Mouse (Mus musculus) ovary, adult 2 months (tissue): ENCODE results near the gene Olfr1105. TPM values are rescaled to one million over a fixed set of nuclear protein-coding genes. Genes with fewer than 3 reads are reported as not detected.

Experiments
- polyA plus RNA-seq: library from polyadenylated mRNA; depleted of rRNA; stranded (reverse); fragments of >200 nt; gene quantifications from 2 replicates; pipeline ENCODE4 v1.2.3, GENCODE M21; 2012; rRNA removed

Gene Olfr1105
- not detected in 2 replicates for polyA plus RNA-seq

DNA sequence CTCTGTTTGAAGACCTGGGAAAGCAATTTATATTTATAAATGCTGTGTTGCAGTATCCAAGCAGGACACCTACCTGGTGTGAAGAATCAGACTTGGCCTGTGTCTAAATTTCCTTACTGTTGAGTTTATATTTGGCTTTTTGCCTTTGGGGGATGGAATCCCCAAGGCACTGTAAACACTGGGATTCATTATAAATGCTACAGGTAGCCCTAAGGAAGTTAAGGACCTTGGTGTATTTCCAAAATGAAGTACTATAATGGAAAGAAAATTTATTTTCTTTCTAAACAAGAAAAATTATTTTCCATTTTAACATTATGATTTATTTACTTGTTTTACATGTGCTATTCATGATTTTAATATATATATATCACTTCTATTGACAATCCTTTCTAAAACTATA, at the start of gene Olfr1105:
Gene Olfr1105, minus strand, starts transcription at position 101 of the 400 bp plus-strand sequence.

DNA sequence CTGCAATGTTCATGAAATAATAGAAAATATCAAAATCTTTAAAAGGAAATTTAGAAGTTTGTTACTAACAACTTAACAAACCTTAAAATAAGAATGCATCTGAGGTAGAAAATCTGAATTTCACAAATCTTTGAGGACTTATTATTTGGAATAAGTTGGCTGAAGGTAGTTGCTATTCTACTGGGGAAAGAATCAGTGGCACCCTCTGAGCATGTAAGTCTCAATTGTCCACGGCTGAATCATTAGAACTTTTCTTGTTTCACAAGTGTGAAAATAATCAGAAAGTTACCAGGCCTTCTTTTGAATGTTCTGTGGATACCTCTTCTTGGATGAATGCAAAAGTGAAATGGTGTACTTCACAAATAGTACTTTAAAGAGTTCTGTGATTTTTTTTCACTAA, 39.4 kb upstream of the Olfr1105 start, which contains the start of gene Olfr1107:
Gene Olfr1107, minus strand, starts transcription at position 101 of the 400 bp plus-strand sequence.

DNA sequence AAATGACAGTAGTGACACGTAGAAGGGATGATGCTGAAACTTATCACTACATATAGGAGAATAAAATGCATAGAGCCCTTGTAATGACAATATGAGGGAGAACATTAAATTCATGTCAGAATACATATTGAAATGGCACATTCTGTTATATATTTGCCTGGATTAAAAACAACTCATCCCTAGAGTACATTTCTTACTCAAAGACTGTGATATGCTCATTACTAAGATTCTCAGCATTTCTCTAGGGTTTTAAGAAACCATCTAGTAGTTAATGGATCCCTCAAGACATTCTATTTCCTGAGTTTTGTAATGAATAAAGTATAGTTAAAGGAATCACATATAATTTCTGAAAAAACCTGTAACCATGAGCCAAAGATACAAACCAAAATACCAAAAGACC, 15.8 kb upstream of the Olfr1105 start, which contains the start of gene Olfr1106:
Gene Olfr1106, minus strand, starts transcription at position 101 of the 400 bp plus-strand sequence.

DNA sequence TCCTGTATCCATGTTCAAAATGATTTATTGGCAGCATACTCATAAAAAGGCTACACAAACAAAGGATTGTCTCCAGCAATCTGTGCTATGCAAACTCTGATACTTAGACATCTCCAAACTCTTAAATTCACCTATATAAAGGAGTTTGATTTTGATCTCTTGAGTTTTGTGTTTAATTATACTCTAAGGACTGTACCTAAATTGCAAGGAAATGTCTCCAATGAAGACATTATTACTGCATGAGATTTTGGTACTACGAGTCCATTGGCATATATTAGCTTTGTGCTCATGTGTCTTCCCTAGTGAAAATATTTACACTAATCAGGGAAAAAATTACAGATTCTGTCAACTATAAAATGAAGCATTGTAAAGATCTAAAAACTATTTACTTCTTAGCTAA, 9.4 kb downstream of the Olfr1105 start, which contains the start of gene Olfr1104:
Gene Olfr1104, minus strand, starts transcription at position 101 of the 400 bp plus-strand sequence.

DNA sequence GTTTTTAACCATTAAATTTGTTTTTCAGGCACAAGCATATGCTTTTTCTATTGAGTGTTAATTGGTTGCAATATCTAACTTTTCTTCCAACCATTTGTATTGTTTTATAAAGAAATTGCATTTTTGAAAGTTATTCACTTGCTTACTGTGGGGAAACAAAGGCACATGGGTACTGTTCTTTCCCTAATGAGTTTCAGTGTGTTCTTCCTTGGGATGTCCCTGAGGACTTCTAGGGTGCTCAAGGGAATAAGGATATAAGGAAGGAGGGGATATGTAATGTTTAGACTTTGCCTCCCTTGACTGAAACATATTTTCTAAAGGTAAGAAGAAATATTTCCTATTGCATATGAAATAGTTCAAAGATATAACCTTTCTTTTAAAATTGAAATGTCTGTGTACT, 38.2 kb downstream of the Olfr1105 start, which contains the start of gene Olfr1102:
Gene Olfr1102, plus strand, starts transcription at position 301 of the 400 bp plus-strand sequence.

DNA sequence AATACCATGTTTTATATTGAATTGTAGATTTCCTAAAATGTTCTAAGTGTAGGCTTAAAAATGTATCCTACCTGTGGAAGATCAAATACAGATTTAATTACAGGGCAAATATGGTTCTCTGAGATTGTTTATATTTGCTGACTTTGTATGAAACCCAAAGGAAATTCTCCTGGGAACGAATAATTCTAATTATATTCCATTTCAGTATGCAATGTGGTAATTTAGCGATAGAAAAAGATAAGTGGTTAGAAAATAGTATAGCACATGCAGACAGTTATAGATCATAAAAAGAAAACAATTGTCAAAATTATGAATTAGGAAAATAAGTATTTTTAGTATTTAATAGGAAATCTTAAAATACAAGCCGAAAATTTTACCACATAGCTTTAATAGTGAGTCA, 45.2 kb downstream of the Olfr1105 start, which contains the start of gene Olfr1101:
Gene Olfr1101, minus strand, starts transcription at position 101 of the 400 bp plus-strand sequence.

Other genes with a start within 250 kb of the Olfr1105 start
- gene Olfr141, start 226.5 kb downstream of the Olfr1105 start, polyA plus RNA-seq, result not detected in 2 replicates
- not detected in 2 replicates for gene Olfr1094, start 211.9 kb downstream of the Olfr1105 start, polyA plus RNA-seq
- gene Olfr1095, start 184.8 kb downstream of the Olfr1105 start, polyA plus RNA-seq, result not detected in 2 replicates
- gene Gm13723, start 161.7 kb downstream of the Olfr1105 start, polyA plus RNA-seq, result not detected in 2 replicates
- not detected in 2 replicates for gene Olfr1097, start 144.3 kb downstream of the Olfr1105 start, polyA plus RNA-seq
- gene Olfr1098, start 112.0 kb downstream of the Olfr1105 start, polyA plus RNA-seq, result not detected in 2 replicates
- not detected in 2 replicates for gene Olfr1099, start 75.8 kb downstream of the Olfr1105 start, polyA plus RNA-seq
- gene Olfr1100, start 56.6 kb downstream of the Olfr1105 start, polyA plus RNA-seq, result not detected in 2 replicates
- gene Olfr1101, start 45.3 kb downstream of the Olfr1105 start, polyA plus RNA-seq, result not detected in 2 replicates
- gene Olfr1102, start 38.1 kb downstream of the Olfr1105 start, polyA plus RNA-seq, result not detected in 2 replicates
- gene Olfr1104, start 9.5 kb downstream of the Olfr1105 start, polyA plus RNA-seq, result not detected in 2 replicates
- not detected in 2 replicates for gene Olfr1106, start 15.7 kb upstream of the Olfr1105 start, polyA plus RNA-seq
- not detected in 2 replicates for gene Olfr1107, start 39.3 kb upstream of the Olfr1105 start, polyA plus RNA-seq
- gene Olfr1109, start 59.5 kb upstream of the Olfr1105 start, polyA plus RNA-seq, result not detected in 2 replicates
- gene Olfr259, start 78.0 kb upstream of the Olfr1105 start, polyA plus RNA-seq, result not detected in 2 replicates
- gene Olfr1110, start 103.8 kb upstream of the Olfr1105 start, polyA plus RNA-seq, result not detected in 2 replicates
- not detected in 2 replicates for gene Olfr1111, start 116.1 kb upstream of the Olfr1105 start, polyA plus RNA-seq
- gene Olfr1112, start 151.3 kb upstream of the Olfr1105 start, polyA plus RNA-seq, result not detected in 2 replicates
- gene Olfr1113, start 172.4 kb upstream of the Olfr1105 start, polyA plus RNA-seq, result not detected in 2 replicates
- not detected in 2 replicates for gene Olfr1115, start 211.5 kb upstream of the Olfr1105 start, polyA plus RNA-seq
- gene Olfr1116, start 231.0 kb upstream of the Olfr1105 start, polyA plus RNA-seq, result not detected in 2 replicates